Mouse (Mus musculus) WW6 (cell line): ENCODE results near the gene Gm20873.
"Not testable (repeated sequence)": the region's sequence is repeated elsewhere in the genome, so short reads cannot be mapped to it uniquely, and the experiment has no call there.

ENCODE experiments used
- DNase-seq: peaks from one replicate; pipeline ENCODE4 v3.0.0-alpha.2; 2013; ENCODE audit warnings: low read depth, low spot score

Gm20873 gene

DNA sequence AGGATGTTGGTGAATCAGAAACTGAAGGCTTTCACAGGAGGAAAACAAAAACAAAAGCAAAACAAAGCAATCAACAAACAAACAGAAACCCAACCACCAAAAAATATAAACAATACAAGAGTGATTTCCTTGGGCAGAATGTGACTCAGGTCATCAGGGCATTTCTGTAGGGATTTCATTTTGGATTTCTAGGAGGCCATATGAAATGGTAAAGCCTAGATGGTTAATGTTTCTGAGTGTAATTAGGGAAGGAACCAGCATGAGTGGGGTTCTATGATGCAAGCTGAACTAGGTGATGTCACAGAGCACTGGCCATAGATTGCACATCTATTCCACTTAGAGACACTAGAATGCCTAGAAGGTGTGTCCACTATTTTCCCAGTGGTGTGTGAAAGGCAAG is at the start of gene Gm20873:
Gm20873 (plus strand) TSS at position 301 of the 400 bp plus-strand sequence.
- DNase-seq = not testable (repeated sequence)

DNA sequence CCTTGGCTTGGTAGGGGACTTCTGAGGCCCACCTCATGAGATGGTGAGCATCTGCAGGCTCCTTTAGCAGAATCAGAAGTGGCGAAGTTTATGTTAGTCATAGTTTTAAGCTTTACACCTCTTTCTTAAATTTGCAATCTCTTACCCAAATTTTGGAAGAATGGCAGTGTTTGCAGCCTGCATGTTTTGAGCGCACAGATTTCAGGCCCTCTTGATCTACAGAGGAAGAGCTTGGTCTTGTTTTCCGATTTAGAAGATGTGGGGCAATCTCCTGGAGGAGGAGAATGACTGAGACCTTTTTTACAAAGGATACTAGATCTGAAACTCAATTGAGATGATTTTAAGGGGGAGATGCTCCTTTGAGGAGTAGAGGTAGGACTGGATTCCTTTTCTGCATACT is 29.0 kb upstream of the Gm20873 start, which contains the start of gene Gm21746:
Gm21746 (minus strand) TSS at position 101 of the 400 bp plus-strand sequence.
- not testable (repeated sequence) for DNase-seq
